Mouse (Mus musculus) kidney, postnatal 0 days (tissue): ENCODE data around the gene Spaca9. TPM values are rescaled to one million over a fixed set of nuclear protein-coding genes. Genes with fewer than 3 reads are reported as not detected.
A peak's percentile ranks its signal among the peaks of the same experiment; 100 is the strongest.

Experiments
- ATAC-seq: fragments of 200-750 bp; cut with Nextera tagmentation; replicated peaks from 2 replicates; pipeline ENCODE4 v1.8.0; 2017; ENCODE audit warnings: low read depth, moderate number of reproducible peaks, moderate TSS enrichment, moderate library complexity; ENCODE audit not compliant: low FRiP score
- DNase-seq: peaks from one replicate; pipeline ENCODE4 v3.0.0-alpha.2; 2016; ENCODE audit warnings: low spot score
- H3K27ac ChIP-seq: fragments of 300-500 bp; sonication (generic); 2 replicates; pipeline ENCODE4 v1.5.1; 2014; ENCODE audit warnings: mild to moderate bottlenecking
- H3K27me3 ChIP-seq: fragments of 300-500 bp; sonication (generic); 2 replicates; pipeline ENCODE4 v1.6.1; 2014; ENCODE audit warnings: low read length, mixed read lengths; ENCODE audit not compliant: insufficient read depth
- H3K36me3 ChIP-seq: fragments of 300-500 bp; sonication (generic); 2 replicates; pipeline ENCODE4 v1.6.1; 2014; ENCODE audit warnings: low read length, mixed read lengths; ENCODE audit not compliant: insufficient read depth
- H3K4me1 ChIP-seq: fragments of 300-500 bp; sonication (generic); replicated peaks from 2 replicates; pipeline ENCODE4 v1.6.1; 2014; ENCODE audit warnings: antibody characterized with exemption, low read length, mixed read lengths; ENCODE audit not compliant: insufficient read depth
- H3K4me2 ChIP-seq: fragments of 300-500 bp; sonication (generic); 2 replicates; pipeline ENCODE4 v1.6.1; 2014; ENCODE audit warnings: mild to moderate bottlenecking, low read length, moderate library complexity, mixed read lengths
- H3K4me3 ChIP-seq: fragments of 300-500 bp; sonication (generic); replicated peaks from 2 replicates; pipeline ENCODE4 v1.5.1; 2014; ENCODE audit warnings: low read depth, low read length
- H3K9ac ChIP-seq: fragments of 300-500 bp; sonication (generic); 2 replicates; pipeline ENCODE4 v1.6.1; 2014; ENCODE audit warnings: low read depth, low read length
- H3K9me3 ChIP-seq: fragments of 300-500 bp; sonication (generic); replicated peaks from 2 replicates; pipeline ENCODE4 v1.6.1; 2016; ENCODE audit warnings: low read length, inconsistent platforms, mixed read lengths
- CTCF ChIP-seq: IDR thresholded peaks from 2 replicates; pipeline ENCODE4 v1.5.1; 2016; ENCODE audit warnings: antibody characterized with exemption, low read depth, mild to moderate bottlenecking, moderate library complexity
- WGBS: fragments of 180-500 bp; shearing (Covaris S2); extraction: QIAGEN DNeasy Blood & Tissue Kit; methylation state at CpG from one replicate; pipeline ENCODE4 v1.1.7; 2014; 5-methylcytosine and 5-hydroxymethylcytosine counted together
- polyA plus RNA-seq: library from polyadenylated mRNA; unstranded; fragments of >200 nt; fragmentation: Nextera tagmentation; extraction: Ambion mirVana; gene quantifications from 2 replicates; pipeline ENCODE4 v1.2.1, GENCODE M21; 2015

The Spaca9 gene
- polyA plus RNA-seq, 1 experiment from 2014 or later, result 2.5 TPM

DNA sequence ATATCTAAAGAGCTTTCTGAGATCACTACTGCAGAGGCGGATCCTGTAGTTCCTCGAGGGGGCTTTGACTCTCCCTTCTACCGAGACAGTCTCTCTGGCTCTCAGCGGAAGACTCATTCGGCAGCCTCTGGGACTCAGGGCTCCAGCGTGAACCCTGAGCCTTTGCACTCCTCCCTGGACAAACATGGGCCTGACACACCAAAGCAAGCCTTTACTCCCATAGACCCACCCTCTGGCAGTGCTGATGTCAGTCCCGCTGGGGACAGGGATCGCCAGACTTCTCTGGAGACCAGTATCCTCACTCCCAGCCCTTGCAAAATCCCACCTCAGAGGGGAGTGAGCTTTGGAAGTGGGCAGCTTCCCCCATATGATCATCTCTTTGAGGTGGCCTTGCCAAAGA, 23.5 kb downstream of the Spaca9 start:
- Histone ChIP-seq H3K4me2 (no peak overlapping the region), H3K27ac (no peak overlapping the region), H3K27me3 (no peaks in the 10 kb centered on the region), H3K4me3 (no peak overlapping the region), H3K36me3 (peaks cover 71% of the 10 kb centered on the region), H3K4me1 (no peaks in the 10 kb centered on the region), H3K9me3 (no peaks in the 10 kb centered on the region), H3K9ac (no peak overlapping the region)
- ATAC-seq, result no peak
- TF ChIP-seq CTCF, result no peak
- no peak for DNase-seq
- 96% methylated on average over 8 of the region's 8 CpGs for WGBS

DNA sequence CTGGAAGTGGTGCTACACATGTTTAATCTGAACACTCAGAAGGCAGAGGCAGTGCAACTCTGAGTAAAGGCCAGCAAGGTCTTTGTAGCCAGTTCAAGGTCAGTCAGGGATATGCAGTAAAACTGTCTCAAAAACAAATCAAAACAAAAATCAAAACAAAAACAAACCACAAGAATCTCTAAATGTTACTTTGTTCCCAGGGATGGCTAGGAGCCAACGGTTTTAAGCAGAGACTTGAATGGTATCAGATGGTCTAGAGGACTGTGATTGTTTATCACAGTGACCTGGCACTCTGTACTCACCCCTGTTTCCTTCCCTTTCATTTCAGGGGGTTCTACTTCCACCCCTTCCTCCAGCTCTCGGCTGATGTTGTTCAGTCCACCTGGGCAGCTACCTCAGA, 28.1 kb downstream of the Spaca9 start:
- H3K27me3 ChIP-seq, result no peaks in the 10 kb centered on the region
- H3K4me1 ChIP-seq, result no peaks in the 10 kb centered on the region
- H3K9me3 ChIP-seq, result no peaks in the 10 kb centered on the region
- no peak overlapping the region for H3K4me3 ChIP-seq
- no peak overlapping the region for H3K4me2 ChIP-seq
- TF ChIP-seq CTCF, result no peak
- ATAC-seq (no peak), DNase-seq (peak; percentile 36)
- H3K27ac ChIP-seq, result no peak overlapping the region
- peaks cover 79% of the 10 kb centered on the region for H3K36me3 ChIP-seq
- WGBS, result 55% methylated on average over 2 of the region's 2 CpGs
- H3K9ac ChIP-seq, result no peak overlapping the region

GRCm38 (mm10) chr2:28665818-28666217, 33.7 kb downstream of the Spaca9 start:
- Histone ChIP-seq H3K36me3 (peaks cover 71% of the 10 kb centered on the region), H3K4me1 (no peaks in the 10 kb centered on the region), H3K9me3 (no peaks in the 10 kb centered on the region), H3K4me2 (no peak overlapping the region), H3K4me3 (no peak overlapping the region), H3K9ac (no peak overlapping the region), H3K27me3 (no peaks in the 10 kb centered on the region), H3K27ac (no peak overlapping the region)
- no peak for ATAC-seq
- TF ChIP-seq CTCF, result no peak
- WGBS, result 44% methylated on average over 3 of the region's 3 CpGs
- DNase-seq, result no peak

DNA sequence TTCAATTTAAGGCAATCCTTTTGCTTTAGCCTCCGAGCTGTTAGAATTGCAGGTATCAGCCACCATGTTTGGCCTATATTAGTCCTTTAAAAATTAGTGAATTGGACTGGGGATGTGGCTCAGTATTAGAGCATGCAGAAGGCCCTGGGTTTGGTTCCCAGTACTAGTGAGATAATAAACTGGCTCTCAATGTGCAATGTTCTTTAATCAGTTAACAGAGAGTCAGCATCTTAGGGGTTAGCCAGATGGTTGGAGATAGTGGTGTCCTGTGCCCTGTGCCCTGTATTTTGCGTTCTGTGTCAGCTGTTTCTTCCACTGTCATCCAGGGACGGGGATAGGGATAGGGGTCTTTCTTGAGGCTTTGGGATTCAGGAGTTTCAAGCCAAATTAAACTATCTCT, 36.6 kb downstream of the Spaca9 start:
- WGBS, result 95% methylated on average over 3 of the region's 3 CpGs
- no peaks in the 10 kb centered on the region for H3K27me3 ChIP-seq
- no peak for DNase-seq
- H3K4me3 ChIP-seq, result no peak overlapping the region
- TF ChIP-seq CTCF, result no peak
- H3K9me3 ChIP-seq, result no peaks in the 10 kb centered on the region
- H3K9ac ChIP-seq, result no peak overlapping the region
- no peaks in the 10 kb centered on the region for H3K4me1 ChIP-seq
- no peak for ATAC-seq
- H3K36me3 ChIP-seq, result peaks cover 71% of the 10 kb centered on the region
- H3K27ac ChIP-seq, result no peak overlapping the region
- no peak overlapping the region for H3K4me2 ChIP-seq

- no peak overlapping the region for H3K27ac ChIP-seq
- WGBS, result 76% methylated on average over 8 of the region's 8 CpGs
- H3K9ac ChIP-seq, result no peak overlapping the region
- no peaks in the 10 kb centered on the region for H3K4me1 ChIP-seq
- H3K9me3 ChIP-seq, result no peaks in the 10 kb centered on the region
- no peaks in the 10 kb centered on the region for H3K27me3 ChIP-seq
- H3K36me3 ChIP-seq, result peaks cover 42% of the 10 kb centered on the region
- ATAC-seq, result no peak
- no peak for TF ChIP-seq CTCF
- no peak overlapping the region for H3K4me2 ChIP-seq
- H3K4me3 ChIP-seq, result no peak overlapping the region
- DNase-seq, result no peak
Measured at GRCm38 (mm10) chr2:28656216-28656615, 43.3 kb downstream of the Spaca9 start.

- Histone ChIP-seq H3K36me3 (peaks cover 32% of the 10 kb centered on the region), H3K27me3 (no peaks in the 10 kb centered on the region), H3K4me3 (no peak overlapping the region), H3K4me2 (no peak overlapping the region), H3K4me1 (no peaks in the 10 kb centered on the region), H3K9me3 (no peaks in the 10 kb centered on the region), H3K27ac (no peak overlapping the region), H3K9ac (no peak overlapping the region)
- peak; percentile 56 for TF ChIP-seq CTCF
- DNase-seq, result no peak
- WGBS, result 66% methylated on average over 2 of the region's 2 CpGs
- no peak for ATAC-seq
Measured at GRCm38 (mm10) chr2:28654295-28654694, 45.2 kb downstream of the Spaca9 start.

DNA sequence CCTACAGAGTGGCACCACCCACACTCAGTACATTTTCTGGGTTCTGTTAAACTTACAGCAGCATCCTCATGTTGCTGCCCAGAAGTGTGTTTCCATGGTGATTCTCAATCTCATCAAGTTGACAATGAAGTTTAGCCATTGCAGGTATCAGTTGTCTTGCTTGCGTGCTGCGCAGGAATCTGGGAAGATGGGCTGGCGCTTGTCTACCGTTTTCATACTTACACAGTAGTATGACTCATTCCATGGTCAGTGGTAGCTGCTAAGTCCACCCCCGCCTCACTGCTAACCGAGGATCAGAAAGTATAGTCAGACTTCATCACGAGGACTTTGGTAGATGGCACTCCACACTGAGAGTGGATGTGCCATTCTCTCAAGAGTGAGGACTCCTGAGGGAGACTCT, 46.2 kb downstream of the Spaca9 start:
- H3K9me3 ChIP-seq, result no peaks in the 10 kb centered on the region
- no peaks in the 10 kb centered on the region for H3K4me1 ChIP-seq
- no peak overlapping the region for H3K4me2 ChIP-seq
- no peaks in the 10 kb centered on the region for H3K27me3 ChIP-seq
- WGBS, result 98% methylated on average over 7 of the region's 7 CpGs
- H3K27ac ChIP-seq, result no peak overlapping the region
- no peak for DNase-seq
- no peak overlapping the region for H3K9ac ChIP-seq
- peaks cover 23% of the 10 kb centered on the region for H3K36me3 ChIP-seq
- ATAC-seq, result no peak
- TF ChIP-seq CTCF, result no peak
- no peak overlapping the region for H3K4me3 ChIP-seq
